Mouse (Mus musculus) liver, embryonic 14.5 days (tissue): Measurements from ENCODE around the gene Peli1.

Experiments
- CTCF ChIP-seq: IDR thresholded peaks from 2 replicates; pipeline ENCODE4 v1.5.1; 2016; ENCODE audit warnings: antibody characterized with exemption, low read depth, control low read depth
- EP300 ChIP-seq: IDR thresholded peaks from 2 replicates; pipeline ENCODE4 v1.6.1; 2016; ENCODE audit warnings: antibody characterized with exemption, low read depth

DNA sequence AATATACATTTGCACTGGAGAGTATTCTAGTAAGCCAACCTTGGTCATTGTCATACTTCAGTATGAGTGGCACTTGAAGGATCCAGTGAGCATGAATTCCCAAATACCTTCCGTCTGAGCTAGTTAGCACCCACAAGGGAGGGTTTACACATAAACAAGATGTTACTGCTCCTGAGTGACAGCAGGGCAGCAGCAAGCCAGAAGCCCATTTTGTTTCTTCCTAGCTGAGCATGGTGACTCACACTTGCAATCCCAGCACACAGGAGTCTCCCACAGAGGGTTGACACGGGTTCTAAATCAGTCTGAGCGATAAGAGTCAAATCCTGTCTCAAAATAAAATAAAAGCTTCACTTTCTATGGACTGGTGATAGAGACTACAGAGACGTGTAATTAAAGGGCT lies 66.5 kb downstream of the Peli1 start:
- TF ChIP-seq CTCF (no peak), EP300 (no peak)
